Mouse (Mus musculus): ENCODE measurements at regions not wholly inside any gene's neighbourhood (a gene's known extent, or its start where the extent isn't known, plus 50 kb on each side); places are given as distances from the start of the nearest gene placed in this dataset.

- DNase-seq = no peak
These were observed 141.4 kb upstream of the Krr1 start for GRCm38 (mm10) chr10:111831105-111831504.

DNA sequence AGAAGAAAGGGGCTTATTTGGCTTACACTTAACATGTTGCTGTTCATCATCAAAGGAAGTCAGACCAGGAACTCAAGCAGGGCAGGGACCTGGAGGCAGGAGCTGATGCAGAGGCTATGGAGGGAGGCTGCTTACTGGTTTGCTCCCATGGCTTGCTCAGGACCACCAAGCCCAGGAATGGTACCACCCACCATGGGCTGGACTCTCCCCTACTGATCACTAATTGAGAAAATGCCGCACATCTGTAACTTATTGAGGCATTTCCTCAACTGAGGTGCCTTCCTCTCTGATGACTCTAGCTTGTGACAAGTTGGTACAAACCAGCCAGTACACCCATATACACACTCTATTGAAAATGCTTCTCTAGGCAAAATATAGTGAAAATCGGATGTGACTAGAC, 138.9 kb upstream of the Krr1 start:
- DNase-seq = no peak

GRCm38 (mm10) chr10:111834280-111834679, 138.2 kb upstream of the Krr1 start:
- DNase-seq = peak in 1 of 2 experiments; percentile 20

- peak; percentile 38 to 61 for DNase-seq
These were observed 137.3 kb upstream of the Krr1 start for GRCm38 (mm10) chr10:111834925-111835823.

DNA sequence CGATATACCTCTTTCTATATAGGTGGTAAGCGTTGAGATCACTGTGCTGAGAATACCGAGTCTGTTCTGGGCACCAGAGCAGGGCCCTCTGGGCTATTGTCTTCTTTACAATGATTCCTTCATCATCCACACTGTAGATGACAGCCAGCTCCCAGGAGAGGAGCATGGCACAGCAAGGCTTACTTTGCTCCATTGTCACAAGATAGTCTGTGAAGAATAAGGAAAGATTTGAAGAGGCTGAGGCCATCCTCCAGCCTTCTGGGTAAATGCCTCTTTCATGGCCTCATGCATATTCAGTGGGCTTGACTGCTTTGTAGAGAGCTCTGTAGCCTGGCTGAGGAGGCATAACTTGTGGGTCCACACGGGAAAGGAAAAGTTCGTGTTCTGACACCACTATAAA, 136.3 kb upstream of the Krr1 start:
- DNase-seq = no peak

- no peak for DNase-seq
These were observed 135.7 kb upstream of the Krr1 start for GRCm38 (mm10) chr10:111836802-111837201.

- DNase-seq = no peak
These were observed 130.1 kb upstream of the Krr1 start for GRCm38 (mm10) chr10:111842321-111842775.

GRCm38 (mm10) chr10:111842896-111843295, 129.6 kb upstream of the Krr1 start:
- DNase-seq = no peak

DNA sequence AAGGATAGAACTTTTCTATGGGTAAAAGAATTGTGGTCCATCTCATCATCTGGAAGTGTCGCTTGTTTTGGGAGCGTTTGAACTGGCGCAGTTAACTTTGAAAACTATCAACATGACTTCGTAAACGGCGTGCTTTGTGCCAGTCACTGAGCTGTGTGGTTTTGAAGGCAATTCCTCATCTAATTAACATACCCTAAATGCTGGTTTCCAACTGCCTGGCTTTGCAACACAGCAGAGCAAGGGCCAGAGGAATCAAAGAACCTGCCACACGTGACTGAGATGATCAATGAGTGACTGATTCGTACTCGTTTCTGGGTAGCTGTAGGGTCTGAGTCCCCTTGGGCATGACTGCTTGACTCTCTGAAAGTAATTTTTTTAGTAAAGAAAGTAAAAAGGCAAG, 129.2 kb upstream of the Krr1 start:
- no peak for DNase-seq

DNA sequence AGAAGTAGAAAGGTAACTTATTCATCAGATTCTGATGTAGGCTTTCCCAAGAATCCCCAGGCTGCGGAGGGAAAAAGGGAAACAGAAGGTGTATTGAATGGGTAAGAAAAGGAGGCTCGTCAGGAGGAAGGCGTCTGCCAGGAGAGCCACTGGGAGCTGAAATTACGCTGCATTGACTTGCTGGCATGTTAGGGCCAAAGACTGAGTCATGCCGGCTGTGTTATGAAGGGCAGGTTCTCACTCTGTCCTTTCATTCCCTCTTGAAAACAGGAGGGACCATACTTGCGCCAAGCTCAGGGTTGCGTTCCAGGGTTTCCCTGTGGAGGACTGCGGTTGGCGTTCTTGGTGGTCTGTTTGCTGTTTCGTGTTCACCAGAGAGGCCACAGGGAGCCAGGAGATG, 128.3 kb upstream of the Krr1 start:
- DNase-seq = no peak

DNA sequence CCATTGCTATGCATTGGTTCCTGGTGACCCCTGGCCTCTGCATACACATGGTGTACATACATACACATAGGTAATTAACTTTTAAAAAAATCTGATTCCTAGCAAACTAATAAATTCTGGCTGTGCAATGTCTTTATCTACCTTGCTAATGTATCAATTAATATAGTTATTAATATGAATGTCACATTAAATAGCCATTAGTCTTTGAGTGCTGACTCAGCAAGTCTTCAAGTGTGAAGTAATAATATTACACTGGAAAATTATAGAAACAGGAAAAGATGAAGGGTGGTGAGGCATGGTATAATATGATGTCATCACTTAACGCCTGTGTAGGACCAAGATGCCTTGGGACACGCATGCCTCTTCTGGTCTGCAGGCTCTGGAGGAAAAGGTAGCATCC, 126.5 kb upstream of the Krr1 start:
- no peak for DNase-seq

DNA sequence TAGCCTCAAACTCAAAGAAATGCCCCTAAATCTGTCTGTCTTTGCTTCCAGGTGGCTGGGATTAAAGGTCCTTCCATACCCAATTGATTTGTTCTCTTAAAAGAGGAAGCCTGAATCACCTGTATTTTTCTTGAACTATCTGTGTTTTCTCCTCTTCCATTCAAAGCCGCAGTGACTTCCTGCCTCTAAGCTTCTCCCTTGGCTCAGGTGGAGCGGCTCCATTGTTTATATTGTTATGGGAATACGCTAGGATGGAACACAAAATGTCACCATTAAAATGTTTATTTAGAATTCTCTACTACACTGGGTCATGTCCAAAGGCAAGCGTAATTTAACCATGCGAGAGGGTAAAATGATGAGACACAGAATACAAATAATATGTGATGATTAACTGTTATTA, 118.2 kb upstream of the Krr1 start:
- DNase-seq = no peak

- no peak for DNase-seq
These were observed 117.0 kb upstream of the Krr1 start for GRCm38 (mm10) chr10:111855496-111855895.

DNA sequence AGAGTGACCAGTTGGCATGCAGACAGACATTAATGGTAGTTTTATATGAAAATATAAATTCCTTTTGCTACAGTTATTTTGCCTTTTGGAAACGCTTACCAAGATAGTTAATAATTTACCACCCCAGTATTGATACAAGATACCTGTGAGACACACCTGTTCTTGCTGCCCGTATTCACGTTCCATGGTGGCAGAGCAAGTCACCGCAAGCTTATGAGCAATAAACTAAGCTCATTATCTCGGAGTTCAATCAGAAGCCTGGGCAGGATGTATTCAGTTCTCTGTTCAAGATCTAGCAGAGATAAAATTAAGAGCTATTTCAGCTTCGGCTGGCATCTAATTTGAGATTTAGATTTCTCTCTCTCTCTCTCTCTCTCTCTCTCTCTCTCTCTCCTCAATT, 114.1 kb upstream of the Krr1 start:
- no peak for DNase-seq

- no peak for DNase-seq
These were observed 107.1 kb upstream of the Krr1 start for GRCm38 (mm10) chr10:111865286-111865830.

DNA sequence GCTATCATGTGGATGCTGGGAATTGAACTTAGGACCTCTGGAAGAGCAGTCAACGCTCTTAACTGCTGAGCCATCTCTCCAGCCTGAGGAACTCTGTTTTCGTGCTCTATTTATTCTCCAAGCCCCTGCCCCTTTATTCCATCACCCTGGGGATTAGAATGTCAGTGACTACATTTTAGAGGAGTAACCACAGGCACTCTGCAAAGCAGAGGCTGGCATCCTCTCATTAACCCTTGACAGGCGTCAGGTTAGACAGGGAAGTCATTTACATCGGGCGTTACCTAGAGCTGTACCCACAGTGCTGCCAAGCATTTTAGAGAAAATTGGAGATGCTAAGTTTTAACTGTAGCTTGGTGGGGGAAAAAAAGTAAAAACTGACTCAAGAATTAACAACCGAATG, 105.4 kb upstream of the Krr1 start:
- DNase-seq = no peak

DNA sequence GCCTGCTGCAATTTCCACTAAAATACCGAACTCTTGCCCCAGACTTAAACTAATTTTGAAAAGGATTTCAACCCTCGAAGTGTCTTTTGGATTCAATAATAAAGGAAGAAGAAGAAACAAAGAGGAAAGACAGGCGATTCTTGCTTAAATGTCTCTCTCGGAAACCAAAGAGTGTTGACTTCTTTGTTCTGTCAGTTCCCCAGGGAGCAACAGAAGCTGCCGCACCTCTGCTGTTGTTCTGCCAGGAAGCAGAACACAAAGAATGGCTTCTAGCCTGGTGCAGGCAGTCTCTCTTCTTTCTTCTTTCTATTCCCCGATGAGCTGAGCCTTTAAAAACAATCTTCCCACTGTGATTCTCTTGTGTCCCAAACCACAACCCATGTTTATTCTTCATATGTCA, 104.9 kb upstream of the Krr1 start:
- no peak for DNase-seq

GRCm38 (mm10) chr10:111880354-111880753, 92.1 kb upstream of the Krr1 start:
- no peak for DNase-seq

GRCm38 (mm10) chr10:111881339-111882211, 90.9 kb upstream of the Krr1 start:
- peak; percentile 21 to 27 for DNase-seq

DNA sequence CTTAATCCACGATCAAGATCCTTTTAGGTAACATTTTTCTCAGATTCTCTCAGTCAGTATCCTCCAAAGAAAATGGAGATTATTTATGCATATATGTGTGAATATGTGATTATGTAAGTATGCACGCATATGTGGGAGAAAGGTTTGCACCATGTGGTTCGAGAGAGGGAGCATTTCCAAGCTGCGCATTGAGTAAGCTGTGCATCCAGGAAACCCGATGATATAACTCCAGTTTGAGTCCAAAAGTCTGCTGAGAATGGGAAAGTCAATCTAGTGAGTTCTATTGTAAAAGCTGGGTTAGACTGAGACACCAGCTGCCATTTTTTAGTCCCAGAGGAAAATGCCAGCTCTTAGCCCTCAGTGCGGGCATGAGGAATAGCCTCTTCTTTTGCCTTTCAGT, 89.9 kb upstream of the Krr1 start:
- no peak for DNase-seq

GRCm38 (mm10) chr10:111884701-111885100, 87.8 kb upstream of the Krr1 start:
- no peak for DNase-seq

DNA sequence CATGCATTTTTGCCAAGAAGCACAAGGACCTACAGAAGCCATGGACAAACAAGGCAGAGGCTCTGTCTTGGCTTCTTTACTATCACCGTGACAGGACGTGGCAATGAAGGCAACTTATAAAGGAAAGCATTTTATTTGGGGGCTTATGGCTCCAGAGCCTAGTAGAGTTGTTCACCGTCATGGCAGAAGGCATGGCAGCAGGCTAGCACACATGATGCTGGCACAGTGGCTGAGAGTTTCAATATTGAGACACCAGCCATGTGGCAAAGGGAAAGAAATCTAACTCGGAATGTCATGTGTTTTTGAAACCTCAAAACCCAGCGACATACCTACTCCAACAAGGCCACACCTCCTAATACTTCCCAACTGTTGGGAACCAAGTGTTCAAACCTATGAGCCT, 83.4 kb upstream of the Krr1 start:
- no peak for DNase-seq

GRCm38 (mm10) chr10:111893489-111893888, 79.0 kb upstream of the Krr1 start:
- DNase-seq = no peak
